Mouse (Mus musculus) cerebellum, adult 9-11 months (tissue): Measurements from ENCODE around the gene Pfn1.

Source experiments
- DNase-seq: peaks from one replicate; pipeline ENCODE4 v3.0.0; 2022

Pfn1 gene

DNA sequence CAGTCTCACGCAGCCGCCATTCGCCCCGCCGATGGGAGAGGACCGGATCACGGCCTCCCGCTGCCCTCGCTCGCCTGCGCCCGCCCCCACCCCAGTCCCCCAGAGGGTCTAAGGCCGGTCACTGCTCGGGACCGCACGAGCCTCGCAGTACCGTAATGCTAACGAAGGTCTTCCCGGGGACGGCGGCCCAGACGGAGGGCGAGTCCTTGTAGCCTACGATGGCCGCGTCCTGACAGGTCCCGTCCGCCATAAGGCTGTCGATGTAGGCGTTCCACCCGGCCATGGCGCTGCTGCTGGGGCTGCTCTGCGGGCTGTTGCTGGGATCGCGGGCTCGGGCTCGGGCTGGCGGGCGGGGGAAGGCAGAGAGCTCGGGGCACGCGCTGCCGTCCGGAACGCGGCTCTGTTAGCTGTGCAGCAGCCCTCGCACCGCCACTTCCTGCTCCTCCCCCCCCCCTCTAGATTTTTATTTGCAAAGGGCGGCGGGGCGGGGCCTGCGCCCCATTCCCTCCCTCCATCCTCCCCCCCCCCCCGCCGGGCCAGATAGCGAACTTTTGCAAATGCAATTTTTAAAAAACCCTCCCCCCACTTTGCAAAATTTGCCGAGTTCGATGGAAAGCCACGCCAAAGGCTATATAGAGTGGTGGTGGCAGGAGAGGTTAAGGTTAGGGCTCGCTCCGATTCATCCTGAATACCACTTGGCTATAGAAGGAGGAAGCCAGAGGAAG lies at the start of gene Pfn1:
Gene Pfn1, minus strand, starts transcription at position 447 of the 725 bp plus-strand sequence.
- DNase-seq = peak; percentile 84

DNA sequence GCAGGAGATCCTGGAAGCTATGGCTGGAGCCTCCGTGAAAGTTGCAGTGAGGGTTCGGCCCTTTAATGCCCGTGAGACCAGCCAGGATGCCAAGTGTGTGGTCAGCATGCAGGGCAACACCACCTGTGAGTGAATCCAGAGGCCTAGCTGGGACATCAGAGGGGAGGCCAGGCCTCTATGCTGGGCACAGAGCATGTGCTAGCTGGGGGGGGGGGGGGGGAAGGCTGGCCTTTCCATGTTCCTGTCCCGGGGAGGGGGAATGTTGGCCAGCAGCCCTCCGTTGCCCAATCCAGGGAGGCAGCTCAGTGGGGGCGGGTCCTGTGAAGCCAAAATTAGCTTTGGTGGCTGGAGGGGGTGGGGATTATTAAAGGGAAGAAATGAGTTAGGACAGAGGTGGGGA lies 48.3 kb upstream of the Pfn1 start:
- DNase-seq = no peak

DNA sequence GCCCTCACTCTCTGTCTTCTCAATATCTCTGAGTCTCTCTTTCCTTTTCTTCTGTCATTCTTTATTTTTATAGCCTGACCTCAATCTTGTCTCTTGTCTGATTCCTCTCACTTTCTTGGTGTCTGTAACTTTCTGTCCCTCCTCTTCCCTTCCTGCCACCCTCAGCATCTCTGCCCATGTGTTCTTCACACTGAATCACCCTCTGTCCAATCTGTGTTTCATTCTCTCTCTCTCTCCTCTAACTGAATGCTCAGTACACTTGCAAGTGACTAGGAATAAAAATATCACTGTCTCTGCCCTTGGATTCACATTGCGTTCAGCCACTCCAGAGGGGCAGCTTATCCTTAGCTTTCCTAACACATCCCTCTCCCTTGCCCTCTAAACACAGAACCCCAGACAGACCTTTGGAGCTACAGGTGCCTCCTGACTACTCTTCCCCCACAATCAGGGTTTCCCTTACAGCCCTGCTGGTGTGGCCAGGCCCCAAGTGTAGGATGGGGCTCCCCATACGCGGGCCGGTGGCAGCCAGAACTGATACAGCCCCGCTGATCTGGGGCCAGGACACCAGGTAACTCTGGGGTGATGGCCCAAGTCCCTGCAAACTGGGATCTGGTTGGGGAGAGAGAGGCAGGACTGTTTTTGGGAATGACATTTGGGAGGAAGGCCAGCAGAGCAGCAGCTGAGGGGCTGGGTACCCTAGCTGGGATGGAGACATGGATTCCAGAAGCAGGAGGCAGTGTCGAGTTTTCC lies 47.7 kb upstream of the Pfn1 start:
- DNase-seq = no peak

DNA sequence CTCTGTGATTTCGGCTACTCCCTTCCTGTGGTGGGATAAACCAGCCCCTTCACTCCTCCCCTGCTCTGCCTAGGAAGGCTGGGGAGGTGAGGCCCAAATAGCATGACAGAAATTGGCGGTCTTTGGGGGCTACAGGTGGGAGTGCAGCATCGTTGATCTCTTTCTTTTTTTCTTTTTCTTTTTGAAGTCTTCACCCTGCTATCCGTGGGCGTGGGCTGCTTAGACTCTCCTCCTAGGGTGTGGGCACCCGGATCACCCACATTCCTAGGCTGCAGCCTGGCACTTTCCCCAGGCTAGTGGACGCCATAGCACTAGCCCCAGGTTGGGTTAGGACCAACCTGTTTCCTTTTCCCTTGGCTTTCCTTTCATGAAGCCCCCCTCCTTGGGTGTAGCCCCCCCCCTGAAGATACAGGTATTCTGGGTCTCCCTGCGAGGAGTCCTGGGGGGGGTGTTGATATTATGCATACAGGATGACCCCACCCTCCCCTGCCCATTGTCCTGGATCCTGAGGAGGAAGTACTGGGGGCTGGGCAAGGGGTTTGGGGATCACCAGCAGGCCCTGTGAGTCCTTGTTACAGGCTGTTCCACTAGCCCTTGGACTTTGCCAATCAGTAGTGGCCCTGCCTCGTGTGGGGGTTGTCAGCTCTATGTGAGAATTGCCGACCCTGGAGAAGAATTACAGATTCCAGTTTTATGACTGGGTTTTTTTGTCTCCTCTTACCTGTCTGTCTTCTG lies 46.9 kb upstream of the Pfn1 start:
- peak; percentile 56 for DNase-seq

DNA sequence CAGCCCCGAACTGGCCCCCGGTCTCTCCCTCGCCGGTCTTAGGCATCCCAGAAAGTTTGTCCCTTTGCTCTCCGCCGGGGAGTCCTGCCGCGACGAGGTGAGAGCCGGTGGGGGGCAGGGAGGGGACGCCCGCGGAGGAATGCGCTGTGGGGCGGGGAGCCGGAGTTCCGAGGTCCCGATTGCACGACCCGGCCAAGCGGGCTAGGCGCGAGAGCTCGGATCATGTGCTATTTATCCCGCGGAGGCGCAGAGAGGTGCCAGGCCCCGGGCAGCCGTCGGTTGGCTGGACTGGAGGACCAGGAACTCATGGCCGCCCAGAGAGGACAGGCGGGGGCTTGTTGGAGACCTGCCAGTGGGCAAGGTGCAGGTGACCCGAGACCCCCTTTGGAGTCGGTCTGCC lies 46.2 kb upstream of the Pfn1 start:
- DNase-seq = peak; percentile 85

DNA sequence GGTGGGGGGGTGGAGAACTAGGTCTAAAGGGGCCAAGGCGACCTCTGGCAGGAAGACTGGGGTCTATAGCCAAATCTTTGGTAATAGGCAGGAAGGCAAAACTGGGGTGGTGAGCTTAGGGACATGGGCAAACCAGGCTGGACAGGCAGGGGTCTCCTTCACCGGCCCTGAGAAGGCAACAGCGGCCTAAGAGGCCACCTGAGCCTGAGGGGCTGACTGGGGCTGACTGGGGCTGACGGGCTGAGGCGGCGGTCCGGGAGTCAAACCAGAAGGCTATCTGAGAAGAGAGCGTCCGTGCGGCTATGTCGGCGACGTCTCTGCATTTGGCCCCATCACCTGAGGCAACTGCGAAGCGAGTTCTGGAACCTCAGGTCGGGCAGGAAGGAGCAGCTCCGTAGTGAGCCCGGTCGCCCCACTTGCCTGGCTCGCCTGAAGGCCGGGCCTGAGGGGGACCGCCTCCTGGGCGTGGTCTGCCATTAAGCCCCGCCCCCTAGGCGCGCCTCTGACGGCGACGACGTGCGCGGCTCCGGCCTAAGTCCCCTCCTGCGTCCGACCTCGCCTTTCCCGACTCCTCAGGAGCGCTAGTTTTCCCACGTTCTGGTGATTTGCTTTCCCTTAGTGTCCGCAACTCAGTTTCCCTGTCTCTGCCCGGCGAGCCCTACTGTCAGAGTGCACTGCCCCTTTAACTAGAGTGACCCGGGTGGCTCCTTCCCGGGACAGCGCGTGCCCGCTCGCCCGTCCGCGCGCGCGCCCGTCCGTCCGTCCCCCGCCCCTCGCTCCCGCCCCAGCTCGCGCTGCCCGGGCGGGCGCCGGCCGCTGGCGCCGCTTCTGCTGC lies 45.5 kb upstream of the Pfn1 start, which contains the start of the genes Inca1 and Kif1c:
Gene Inca1, minus strand, starts transcription at position 434 of the 835 bp plus-strand sequence.
Gene Kif1c, plus strand, starts transcription at position 827 of the 835 bp plus-strand sequence.
- DNase-seq = peak; percentile 95

DNA sequence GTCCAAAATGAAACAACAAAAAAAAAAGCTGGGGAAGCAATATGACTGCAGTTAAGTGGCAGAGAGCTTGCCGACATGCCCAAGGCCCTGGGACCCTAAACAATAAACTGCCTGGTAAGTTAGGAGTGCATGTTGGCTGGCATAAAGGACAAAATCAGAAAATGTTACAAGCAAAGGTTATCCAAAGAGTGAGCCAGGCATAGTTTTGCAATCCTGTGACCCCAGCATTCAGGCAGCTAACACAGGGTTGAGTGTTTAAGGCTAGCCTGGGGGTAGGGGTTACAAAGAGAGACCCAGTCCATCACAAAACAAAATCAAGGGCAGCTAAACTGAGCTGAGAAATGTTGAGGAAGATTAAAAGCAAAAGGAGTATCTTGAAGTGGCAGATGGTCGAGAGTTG lies 44.6 kb upstream of the Pfn1 start:
- DNase-seq = no peak

DNA sequence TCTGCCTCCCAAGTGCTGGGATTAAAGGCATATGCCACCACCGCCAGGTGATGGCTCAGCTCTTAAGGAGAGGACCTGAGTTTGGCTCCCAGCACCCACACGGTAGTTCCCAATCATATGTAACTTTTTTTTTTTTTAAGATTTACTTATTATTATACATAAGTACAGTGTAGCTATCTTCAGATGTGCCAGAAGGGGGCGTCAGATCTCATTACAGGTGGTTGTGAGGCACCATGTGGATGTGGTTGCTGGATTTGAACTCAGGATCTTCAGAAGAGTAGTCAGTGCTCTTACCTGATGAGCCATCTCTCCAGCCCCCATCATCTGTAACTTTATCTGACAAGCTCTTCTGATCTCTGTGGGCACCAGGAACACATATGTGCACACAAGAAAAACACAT lies 42.9 kb upstream of the Pfn1 start:
- DNase-seq = no peak

DNA sequence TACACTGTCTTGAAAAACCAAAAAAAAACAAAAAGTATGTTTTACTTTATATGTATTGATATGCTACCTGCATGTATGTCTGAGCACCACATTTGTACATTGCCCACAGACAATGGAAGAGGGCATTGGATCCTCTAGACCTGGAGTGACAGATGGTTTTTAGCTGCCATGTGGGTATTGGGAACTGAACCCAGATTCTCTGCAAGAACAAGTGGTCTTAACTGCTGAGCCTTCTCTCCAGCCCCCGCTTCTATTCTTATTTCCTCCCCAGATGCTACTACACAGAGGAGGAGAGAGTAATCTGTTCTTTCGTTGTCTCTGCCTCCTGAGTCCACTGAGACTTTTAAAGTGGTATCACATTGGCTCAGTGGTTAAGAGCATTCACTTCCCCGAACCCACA lies 39.1 kb upstream of the Pfn1 start:
- no peak for DNase-seq

DNA sequence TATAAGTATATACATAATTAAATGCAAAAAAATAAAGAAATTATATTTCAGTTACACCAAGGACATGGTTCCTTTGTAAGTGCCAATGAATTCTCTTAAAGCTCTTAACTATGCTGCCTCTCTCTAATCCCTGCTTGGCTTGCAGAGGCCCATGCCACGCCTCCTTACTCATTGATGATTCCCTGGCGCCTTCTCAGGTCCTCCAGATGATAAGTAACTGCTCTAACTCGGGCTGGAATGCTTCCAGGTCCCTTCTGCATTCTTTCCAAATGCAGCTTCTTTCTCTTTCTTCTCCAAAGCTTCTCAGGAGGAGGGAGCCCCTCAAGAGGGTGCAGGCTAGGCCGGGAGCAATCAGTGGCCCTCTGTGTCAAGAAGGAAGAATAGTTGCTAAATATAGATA lies 35.1 kb upstream of the Pfn1 start:
- DNase-seq = no peak

DNA sequence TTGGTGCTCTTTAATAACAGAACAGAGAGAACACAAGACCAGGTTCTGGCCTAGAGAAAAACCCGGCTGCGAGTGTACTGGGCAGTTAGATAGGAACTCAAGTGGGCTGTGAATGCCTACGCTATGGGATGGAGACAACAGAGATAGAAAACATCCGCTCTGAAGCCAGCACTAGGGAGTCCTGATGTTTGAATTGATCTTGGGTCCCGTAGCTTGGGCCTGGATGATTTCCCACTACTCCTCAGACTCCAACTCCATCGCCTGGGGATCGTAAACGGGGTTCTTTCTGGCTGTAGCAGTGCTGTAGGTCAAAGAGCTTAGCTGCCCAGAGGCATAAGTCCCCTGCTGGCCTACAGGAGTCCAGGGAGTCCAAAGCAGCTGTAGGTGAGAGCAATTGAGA lies 33.9 kb upstream of the Pfn1 start:
- DNase-seq = no peak

DNA sequence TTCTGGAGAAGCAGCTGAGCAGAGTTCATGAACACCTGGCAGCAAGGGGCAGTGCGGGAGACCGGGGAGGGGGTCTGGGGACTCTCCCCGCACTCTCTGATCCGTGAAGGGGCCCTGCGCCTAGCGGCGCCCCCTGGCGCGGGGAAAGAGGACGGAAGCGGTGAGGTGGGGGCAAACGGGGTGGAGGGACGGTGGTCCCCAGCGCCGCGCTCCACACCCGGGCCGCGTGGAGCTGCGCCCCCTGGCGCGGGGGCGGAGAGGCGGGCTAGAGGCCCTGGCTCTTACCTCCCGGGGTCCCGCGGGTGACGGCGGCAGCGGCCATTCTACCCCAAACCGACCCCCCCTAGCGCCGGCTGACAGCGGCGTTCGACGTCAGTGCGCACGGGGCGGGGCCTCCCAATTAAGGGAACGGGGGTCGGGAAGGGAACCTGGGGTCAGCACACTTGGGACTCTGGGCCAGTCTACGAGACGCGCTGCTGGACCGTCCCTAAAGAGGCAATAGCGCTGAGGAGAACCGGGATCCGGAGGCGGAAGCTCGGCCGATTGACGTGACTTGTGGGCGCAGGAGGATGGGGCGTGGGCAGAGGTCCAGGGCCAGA lies 33.3 kb upstream of the Pfn1 start, which contains the start of gene Camta2:
Gene Camta2, minus strand, starts transcription at position 505 of the 599 bp plus-strand sequence.
- DNase-seq = peak; percentile 89

DNA sequence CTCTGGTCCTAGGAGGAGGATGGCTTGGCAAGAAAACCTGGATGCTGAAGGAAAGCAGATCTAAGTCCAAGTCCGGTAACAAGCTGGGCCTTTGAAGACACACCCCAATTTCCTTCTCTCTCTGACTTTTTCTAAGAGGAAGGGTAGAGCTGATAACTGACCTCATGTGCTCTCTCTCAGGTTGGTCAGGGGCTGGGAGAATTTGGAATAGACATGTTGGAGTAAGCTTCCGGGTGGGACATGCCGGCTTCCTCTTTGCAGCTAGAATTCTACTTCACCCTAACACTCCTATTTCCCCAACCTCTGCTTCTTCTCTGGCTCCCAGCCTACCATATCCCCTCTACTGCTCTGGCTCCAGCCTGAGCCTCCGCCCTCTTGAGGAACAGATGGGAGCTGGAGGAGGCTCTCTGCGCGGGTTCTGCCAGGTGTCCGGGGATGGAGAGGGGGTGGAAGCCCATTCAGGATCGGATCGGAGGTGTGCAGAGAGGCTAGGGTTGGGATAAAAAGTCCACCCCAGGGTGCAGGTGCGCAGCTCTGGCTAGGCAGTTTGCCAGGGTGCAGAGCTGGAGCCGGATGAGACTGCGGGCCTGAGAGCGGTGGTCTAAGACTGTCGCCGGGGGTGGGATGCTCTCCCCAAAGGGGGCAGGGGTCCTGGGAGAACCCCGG lies 32.6 kb upstream of the Pfn1 start:
- peak; percentile 85 for DNase-seq

DNA sequence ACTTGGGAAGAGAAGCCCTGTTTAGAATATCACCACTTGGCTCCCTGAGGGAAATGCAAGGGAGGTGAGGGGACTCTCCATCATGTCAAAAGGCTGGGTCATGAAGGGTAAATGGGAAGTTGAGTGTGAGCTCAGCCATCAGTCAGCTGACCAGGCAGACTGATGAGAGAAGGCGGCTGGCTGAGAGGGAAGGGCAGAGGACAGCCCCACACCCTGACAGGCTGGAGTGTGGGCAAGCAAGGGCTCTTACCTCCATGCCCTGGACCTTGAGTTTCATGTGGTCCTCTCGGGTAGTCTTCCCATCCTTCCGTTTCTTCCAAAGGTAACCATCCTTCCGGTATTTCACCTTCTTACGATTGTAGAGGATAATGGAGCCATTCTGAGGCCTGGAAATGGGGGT lies 29.2 kb upstream of the Pfn1 start:
- no peak for DNase-seq

DNA sequence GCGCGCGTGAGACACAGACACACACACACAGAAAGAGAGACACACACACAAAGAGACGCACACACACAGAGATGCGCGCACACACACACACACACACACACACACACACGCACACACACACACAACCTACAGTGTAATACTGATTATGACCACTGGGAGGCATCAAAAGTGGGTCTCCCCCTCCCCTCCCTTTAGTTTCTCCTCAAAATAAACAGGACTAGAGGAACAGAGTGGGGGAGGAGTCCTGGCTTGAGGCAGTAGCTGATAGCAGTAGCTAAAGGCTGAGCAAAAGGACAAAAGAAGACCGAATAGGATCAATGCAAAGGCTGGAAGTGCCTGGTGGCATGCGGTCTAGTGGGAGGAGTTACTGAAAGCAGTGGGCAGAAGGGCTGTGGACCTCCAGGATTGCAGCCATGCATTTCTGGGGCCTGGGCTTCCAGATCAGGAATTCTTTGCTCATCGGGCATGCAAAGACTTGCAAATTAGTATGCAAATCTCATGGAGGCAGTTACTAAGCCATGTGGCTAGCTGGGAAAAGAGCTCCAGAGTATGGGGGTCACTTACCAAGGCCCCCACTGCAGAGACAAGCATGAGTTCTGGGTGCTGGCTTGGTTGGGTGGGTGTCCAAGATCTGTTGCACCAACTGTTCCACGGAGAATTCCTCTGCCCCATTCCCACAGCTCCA lies 27.6 kb upstream of the Pfn1 start:
- no peak for DNase-seq

DNA sequence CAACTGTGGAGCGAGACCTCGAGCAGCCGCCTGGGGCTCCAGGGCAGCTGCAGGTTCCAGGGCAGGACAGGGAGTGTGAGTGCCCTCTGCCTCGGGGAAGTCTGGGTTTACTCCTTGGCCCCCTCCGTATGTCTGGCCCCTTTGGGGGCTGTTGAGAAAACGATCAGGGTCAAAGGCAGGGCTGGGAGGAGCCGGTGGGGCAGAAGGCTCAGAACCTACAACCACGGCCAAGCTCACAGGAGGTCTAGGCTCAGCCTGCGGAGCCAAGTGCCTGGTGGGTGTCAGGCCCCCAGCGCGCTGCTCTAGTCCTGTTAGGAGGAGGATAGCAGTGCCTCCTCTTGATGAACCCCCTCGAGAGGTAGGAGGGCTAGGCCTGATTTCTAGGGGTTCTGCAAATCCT lies 26.7 kb upstream of the Pfn1 start:
- DNase-seq = no peak

DNA sequence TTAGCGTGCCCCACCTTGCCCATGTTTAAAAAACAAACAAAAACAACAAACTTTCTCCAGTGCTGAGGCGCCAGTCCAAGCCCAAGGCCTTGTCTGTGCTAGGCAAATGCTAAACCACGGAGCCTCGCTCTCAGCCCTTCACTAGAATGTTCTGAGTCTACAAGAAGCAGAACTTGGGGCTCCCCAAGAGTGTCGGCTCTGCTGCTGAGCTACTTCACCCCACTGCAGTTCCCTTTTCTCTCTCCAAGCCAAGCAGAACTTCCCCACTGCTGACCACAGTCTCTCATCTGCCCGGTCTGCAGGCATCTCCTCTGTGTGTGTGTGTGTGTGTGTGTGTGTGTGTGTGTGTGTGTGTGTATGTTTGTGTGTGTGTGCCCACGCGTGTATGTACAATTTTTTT lies 25.4 kb upstream of the Pfn1 start:
- DNase-seq = no peak

DNA sequence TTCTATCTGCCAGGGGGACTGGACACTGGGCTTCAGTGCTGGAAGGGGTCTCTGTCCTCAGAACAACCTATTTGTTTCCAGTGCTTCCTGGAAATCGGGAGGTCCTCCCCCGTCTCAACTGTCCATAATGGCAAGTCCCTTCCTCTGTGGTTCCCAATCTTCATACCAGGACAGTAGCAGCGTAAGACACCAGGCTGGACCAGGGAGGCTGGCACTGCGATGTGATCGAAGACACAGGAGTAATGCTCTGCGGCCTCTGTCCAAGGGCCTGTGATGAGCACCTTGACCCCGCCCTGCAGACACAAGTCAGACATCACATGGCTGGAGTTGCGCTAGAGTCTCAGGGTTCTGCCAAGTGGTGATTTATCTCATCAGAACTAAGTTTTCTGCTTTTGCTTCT lies 24.9 kb upstream of the Pfn1 start:
- no peak for DNase-seq

DNA sequence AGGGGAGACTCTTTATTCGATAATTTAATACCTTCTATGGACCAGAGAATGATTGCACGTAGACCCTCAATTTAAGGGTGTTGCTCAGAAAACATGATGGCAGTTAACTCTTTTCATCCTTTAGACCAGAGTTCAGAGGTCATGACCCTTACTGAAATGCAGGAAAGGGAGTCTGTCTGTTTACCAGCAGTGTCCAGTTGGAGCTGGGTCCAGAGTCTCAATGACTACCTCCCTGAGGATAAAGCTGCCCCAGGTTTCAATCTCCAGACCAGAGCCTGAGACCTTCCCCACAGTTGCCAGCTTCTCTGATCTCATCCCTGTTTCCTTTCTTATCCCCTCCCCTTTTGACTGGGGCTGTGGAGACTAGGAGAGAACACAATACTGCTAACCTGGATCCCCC lies 24.1 kb upstream of the Pfn1 start:
- no peak for DNase-seq

DNA sequence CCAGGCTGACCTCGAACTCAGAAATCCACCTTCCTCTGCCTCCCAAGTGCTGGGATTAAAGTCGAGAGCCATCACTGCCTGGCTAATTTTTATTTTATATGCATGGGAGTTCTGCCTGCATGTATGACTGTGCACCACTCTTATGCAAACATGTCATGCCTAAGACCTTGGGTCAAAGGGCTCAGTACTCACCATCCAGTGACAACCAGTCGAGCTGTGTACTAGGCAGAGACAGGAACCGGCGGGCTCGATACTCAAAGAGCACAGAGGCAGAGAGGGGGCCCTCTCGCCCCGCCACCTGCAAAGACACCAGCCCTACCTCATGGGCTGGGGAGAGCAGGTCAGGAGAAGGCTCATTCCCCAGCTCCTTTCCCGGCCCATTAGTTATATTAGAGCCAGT lies 23.6 kb upstream of the Pfn1 start:
- DNase-seq = no peak

DNA sequence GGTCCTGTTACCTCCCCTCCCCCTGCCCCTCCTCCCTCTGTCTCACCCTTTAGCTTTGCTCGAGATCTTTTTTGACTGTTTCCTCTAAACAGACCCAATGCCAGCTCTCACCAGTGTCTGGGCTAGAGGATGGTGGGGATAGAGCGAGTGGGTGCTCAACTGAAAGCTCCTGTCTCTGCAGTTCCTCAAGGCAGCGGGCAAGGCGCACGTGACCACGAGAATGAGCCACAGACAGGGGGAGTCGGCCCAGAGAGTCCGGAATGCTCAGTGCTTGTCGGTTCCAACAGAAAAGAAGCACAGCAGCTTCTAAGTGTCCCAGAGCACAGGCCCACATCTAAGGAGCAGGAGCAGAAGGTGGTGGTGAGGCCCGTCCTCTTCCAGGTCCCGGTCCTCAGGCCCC lies 20.1 kb upstream of the Pfn1 start:
- peak; percentile 38 for DNase-seq
